Mouse (Mus musculus) embryonic facial prominence, embryonic 15.5 days (tissue): ENCODE results near the gene Oasl1. TPM values are rescaled to one million over a fixed set of nuclear protein-coding genes. Genes with fewer than 3 reads are reported as not detected.
"Not testable (repeated sequence)": the region's sequence is repeated elsewhere in the genome, so short reads cannot be mapped to it uniquely, and the experiment has no call there.

Experiments
- ATAC-seq: fragments of 200-750 bp; cut with Nextera tagmentation; 2 replicates; pipeline ENCODE4 v1.8.0; 2017; ENCODE audit warnings: low read depth, moderate TSS enrichment; ENCODE audit not compliant: insufficient number of reproducible peaks, low FRiP score, low TSS enrichment
- H3K27ac ChIP-seq: fragments of 300-500 bp; sonication (generic); replicated peaks from 2 replicates; pipeline ENCODE4 v1.5.1; 2015; ENCODE audit warnings: mild to moderate bottlenecking, inconsistent platforms
- H3K27me3 ChIP-seq: fragments of 300-500 bp; sonication (generic); 2 replicates; pipeline ENCODE4 v1.6.1; 2015; ENCODE audit warnings: inconsistent platforms
- H3K36me3 ChIP-seq: fragments of 300-500 bp; sonication (generic); 2 replicates; pipeline ENCODE4 v1.6.1; 2015; ENCODE audit warnings: mild to moderate bottlenecking, inconsistent platforms
- H3K4me1 ChIP-seq: fragments of 300-500 bp; sonication (generic); 2 replicates; pipeline ENCODE4 v1.6.1; 2015; ENCODE audit warnings: inconsistent platforms
- H3K4me2 ChIP-seq: fragments of 300-500 bp; sonication (generic); replicated peaks from 2 replicates; pipeline ENCODE4 v1.6.1; 2015; ENCODE audit warnings: mild to moderate bottlenecking, inconsistent platforms
- H3K4me3 ChIP-seq: fragments of 300-500 bp; sonication (generic); replicated peaks from 2 replicates; pipeline ENCODE4 v1.5.1; 2015; ENCODE audit warnings: mild to moderate bottlenecking, inconsistent platforms
- H3K9ac ChIP-seq: fragments of 300-500 bp; sonication (generic); 2 replicates; pipeline ENCODE4 v1.6.1; 2015; ENCODE audit warnings: inconsistent platforms
- H3K9me3 ChIP-seq: fragments of 300-500 bp; sonication (generic); replicated peaks from 2 replicates; pipeline ENCODE4 v1.6.1; 2016; ENCODE audit warnings: inconsistent platforms
- WGBS: fragments of 180-500 bp; shearing (Covaris S2); methylation state at CpG from one replicate; pipeline ENCODE4 v1.1.7; 2015; 5-methylcytosine and 5-hydroxymethylcytosine counted together
- polyA plus RNA-seq: library from polyadenylated mRNA; unstranded; fragments of >200 nt; fragmentation: Nextera tagmentation; extraction: Ambion mirVana; gene quantifications from 2 replicates; pipeline ENCODE4 v1.2.1, GENCODE M21; 2015

The Oasl1 gene
- polyA plus RNA-seq, 1 experiment from 2014 or later: 0.89 TPM

DNA sequence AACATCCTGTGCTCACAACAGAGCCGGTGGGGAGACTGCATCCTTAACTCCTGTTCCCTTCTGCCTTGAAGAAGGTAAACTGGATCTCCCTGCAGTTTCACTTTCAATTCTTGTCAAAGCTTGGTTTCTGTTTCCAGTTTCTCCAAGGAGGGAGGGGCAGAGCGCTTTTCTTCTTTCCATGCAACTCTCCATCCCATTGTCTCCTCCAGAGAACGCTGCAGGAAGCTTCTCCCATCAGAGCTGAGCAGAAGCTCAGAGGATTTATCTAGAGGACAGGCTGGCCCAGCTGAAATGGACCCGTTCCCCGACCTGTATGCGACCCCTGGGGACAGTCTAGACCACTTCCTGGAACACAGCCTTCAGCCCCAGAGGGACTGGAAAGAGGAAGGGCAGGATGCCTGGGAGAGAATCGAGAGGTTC is 25.7 kb upstream of the Oasl1 start:
- H3K4me2 ChIP-seq: peak overlapping the region; percentile 39
- no peak for ATAC-seq
- no peak overlapping the region for H3K27ac ChIP-seq
- H3K4me1 ChIP-seq: peaks cover 10% of the 10 kb centered on the region
- H3K4me3 ChIP-seq: peak overlapping the region; percentile 26
- H3K27me3 ChIP-seq: no peaks in the 10 kb centered on the region
- H3K9ac ChIP-seq: 0 out of 2 replicates have a peak overlapping the region, but pooled peaks have one; percentile 3
- no peaks in the 10 kb centered on the region for H3K9me3 ChIP-seq
- no peaks in the 10 kb centered on the region for H3K36me3 ChIP-seq
- 6% methylated on average over 7 of the region's 7 CpGs for WGBS

GRCm38 (mm10) chr5:114898857-114899256 is 24.2 kb upstream of the Oasl1 start:
- H3K4me3 ChIP-seq: no peak overlapping the region
- no peak for ATAC-seq
- no peak overlapping the region for H3K4me2 ChIP-seq
- no peaks in the 10 kb centered on the region for H3K27me3 ChIP-seq
- H3K27ac ChIP-seq: no peak overlapping the region
- no peak overlapping the region for H3K9ac ChIP-seq
- H3K9me3 ChIP-seq: no peaks in the 10 kb centered on the region
- 63% methylated on average over 7 of the region's 7 CpGs for WGBS
- no peaks in the 10 kb centered on the region for H3K36me3 ChIP-seq
- H3K4me1 ChIP-seq: peaks cover 10% of the 10 kb centered on the region

GRCm38 (mm10) chr5:114902413-114902812 is 20.6 kb upstream of the Oasl1 start:
- H3K4me1 ChIP-seq: peaks cover 3% of the 10 kb centered on the region; the same call in 1 of the 2 replicates
- H3K4me3 ChIP-seq: no peak overlapping the region
- no peak for ATAC-seq
- WGBS: 35% methylated on average over 1 of the region's 1 CpGs
- no peak overlapping the region for H3K27ac ChIP-seq
- no peak overlapping the region for H3K9ac ChIP-seq
- no peaks in the 10 kb centered on the region for H3K36me3 ChIP-seq
- H3K9me3 ChIP-seq: no peaks in the 10 kb centered on the region
- no peaks in the 10 kb centered on the region for H3K27me3 ChIP-seq
- no peak overlapping the region for H3K4me2 ChIP-seq

- no peaks in the 10 kb centered on the region for H3K9me3 ChIP-seq
- no peak overlapping the region for H3K9ac ChIP-seq
- H3K4me3 ChIP-seq: no peak overlapping the region
- no peak overlapping the region for H3K27ac ChIP-seq
- H3K27me3 ChIP-seq: no peaks in the 10 kb centered on the region
- 45% methylated on average over 13 of the region's 13 CpGs for WGBS
- H3K4me1 ChIP-seq: no peaks in the 10 kb centered on the region
- H3K4me2 ChIP-seq: no peak overlapping the region
- no peak for ATAC-seq
- H3K36me3 ChIP-seq: no peaks in the 10 kb centered on the region
These were observed 14.3 kb upstream of the Oasl1 start for GRCm38 (mm10) chr5:114908598-114909305.

DNA sequence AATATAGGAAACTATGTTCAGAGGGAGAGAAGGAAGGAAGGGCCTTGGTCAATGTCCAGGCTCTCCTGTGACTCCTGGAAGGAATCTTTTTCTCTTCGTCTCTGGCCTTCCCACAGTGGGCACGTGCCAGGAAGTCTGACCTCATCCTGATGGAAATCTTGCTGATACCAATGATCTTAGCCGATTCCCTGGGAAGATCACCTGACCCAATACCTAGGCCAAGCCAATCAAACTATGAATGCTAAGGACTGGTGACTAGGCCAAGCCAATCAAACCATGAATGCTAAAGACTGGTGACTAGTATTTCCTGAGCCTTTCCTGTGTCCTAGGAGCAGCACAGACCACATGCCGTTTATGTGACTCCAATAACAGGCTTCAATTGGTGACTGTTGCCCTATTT is 9.4 kb upstream of the Oasl1 start:
- no peak overlapping the region for H3K4me3 ChIP-seq
- H3K36me3 ChIP-seq: no peaks in the 10 kb centered on the region
- H3K4me2 ChIP-seq: no peak overlapping the region
- H3K9me3 ChIP-seq: no peaks in the 10 kb centered on the region
- no peak for ATAC-seq
- no peaks in the 10 kb centered on the region for H3K4me1 ChIP-seq
- no peak overlapping the region for H3K27ac ChIP-seq
- H3K27me3 ChIP-seq: no peaks in the 10 kb centered on the region
- H3K9ac ChIP-seq: no peak overlapping the region
- 61% methylated on average over 4 of the region's 4 CpGs for WGBS

- Histone ChIP-seq H3K4me1 (no peaks in the 10 kb centered on the region), H3K27me3 (no peaks in the 10 kb centered on the region), H3K27ac (no peak overlapping the region), H3K4me3 (no peak overlapping the region), H3K4me2 (no peak overlapping the region), H3K9me3 (no peaks in the 10 kb centered on the region), H3K9ac (no peak overlapping the region), H3K36me3 (no peaks in the 10 kb centered on the region)
- 67% methylated on average over 8 of the region's 8 CpGs for WGBS
- ATAC-seq: no peak
These were observed 8.2 kb upstream of the Oasl1 start for GRCm38 (mm10) chr5:114914855-114915254.

- WGBS: 71% methylated on average over 5 of the region's 5 CpGs
- H3K4me2 ChIP-seq: no peak overlapping the region
- no peaks in the 10 kb centered on the region for H3K27me3 ChIP-seq
- no peaks in the 10 kb centered on the region for H3K4me1 ChIP-seq
- no peak overlapping the region for H3K4me3 ChIP-seq
- H3K9ac ChIP-seq: no peak overlapping the region
- no peaks in the 10 kb centered on the region for H3K36me3 ChIP-seq
- no peaks in the 10 kb centered on the region for H3K9me3 ChIP-seq
- no peak overlapping the region for H3K27ac ChIP-seq
- ATAC-seq: no peak
These were observed 7.2 kb upstream of the Oasl1 start for GRCm38 (mm10) chr5:114915854-114916253.

DNA sequence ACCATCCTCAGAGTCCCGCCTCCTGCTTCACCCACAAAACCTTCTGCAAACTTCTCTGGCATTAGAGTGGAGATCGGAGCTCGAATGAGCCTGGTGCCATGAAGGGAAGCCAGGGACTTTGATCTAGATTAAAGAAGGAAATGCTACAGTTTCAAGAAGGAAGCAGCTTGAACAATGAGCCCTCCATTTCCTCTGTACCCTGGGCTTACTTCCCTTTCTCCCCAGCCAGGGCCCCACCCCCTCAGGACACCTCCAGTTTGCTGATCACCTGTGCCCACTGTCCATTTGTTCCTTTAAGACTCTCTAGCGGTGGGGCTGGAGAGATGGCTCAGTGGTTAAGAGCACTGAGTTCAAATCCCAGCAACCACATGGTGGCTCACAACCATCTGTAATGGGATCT is 6.3 kb upstream of the Oasl1 start:
- Histone ChIP-seq H3K9me3 (no peaks in the 10 kb centered on the region), H3K27me3 (no peaks in the 10 kb centered on the region), H3K36me3 (no peaks in the 10 kb centered on the region), H3K9ac (no peak overlapping the region), H3K27ac (no peak overlapping the region), H3K4me2 (no peak overlapping the region), H3K4me1 (no peaks in the 10 kb centered on the region), H3K4me3 (no peak overlapping the region)
- ATAC-seq: no peak
- WGBS: 76% methylated on average over 4 of the region's 4 CpGs

DNA sequence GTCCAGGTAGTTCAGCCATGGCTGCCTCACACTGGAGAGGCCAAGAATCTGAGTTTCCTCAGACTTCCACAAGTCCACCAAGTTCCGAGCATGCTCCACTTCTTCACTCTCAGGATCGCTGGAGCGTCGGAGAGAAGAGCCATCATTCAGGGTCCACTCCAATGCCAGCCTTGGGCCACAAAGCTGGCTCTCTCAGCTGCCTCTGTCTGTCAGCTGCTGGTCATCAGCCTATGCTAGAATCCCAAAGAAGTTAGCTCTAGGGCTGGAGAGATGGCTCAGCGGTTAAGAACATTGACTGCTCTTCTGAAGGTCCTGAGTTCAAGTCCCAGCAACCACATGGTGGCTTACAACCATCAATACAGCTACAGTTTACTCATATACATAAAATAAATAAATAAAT is 5.7 kb upstream of the Oasl1 start:
- not testable (repeated sequence) for H3K4me3 ChIP-seq, ATAC-seq, H3K4me2 ChIP-seq, H3K27ac ChIP-seq, H3K36me3 ChIP-seq, H3K4me1 ChIP-seq, H3K27me3 ChIP-seq, H3K9me3 ChIP-seq, H3K9ac ChIP-seq
- WGBS: 88% methylated on average over 5 of the region's 5 CpGs

DNA sequence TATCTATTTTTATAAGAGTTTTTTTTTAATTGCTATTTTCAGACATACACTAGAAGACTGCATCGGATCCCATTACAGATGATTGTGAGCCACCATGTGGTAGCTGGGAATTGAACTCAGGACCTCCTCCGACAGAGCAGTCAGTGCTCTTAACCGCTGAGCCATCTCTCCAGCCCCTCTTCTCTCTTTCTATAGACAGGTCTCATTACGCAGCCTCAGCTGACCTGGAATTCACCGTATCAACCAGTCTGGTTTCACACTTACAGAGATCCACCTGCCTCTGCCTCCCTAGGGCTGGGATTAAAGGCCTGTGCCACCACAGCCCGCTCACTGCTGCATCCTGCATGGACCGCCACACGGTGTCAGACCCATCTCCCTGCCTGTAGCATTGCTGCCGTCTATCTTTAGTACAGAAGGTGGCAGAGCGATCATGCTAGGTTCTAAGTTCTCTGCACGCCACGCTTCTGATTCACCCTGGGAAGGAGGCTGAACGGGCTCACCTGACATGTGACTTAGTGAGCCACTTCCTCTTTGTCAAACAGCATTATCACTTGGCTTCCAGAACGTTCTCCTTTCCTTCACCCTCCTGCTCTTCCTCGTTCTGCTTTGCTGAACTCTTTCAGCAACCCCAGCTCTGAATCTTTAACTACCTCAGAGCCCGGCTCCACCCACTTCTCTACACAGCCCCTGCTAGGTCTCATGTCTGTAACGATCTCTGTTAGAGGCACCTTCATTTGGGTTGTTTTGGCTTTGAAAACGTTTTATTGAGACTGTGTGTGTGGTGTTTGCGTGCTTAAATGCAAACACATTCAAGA is 1.3 kb upstream of the Oasl1 start:
- Histone ChIP-seq H3K4me3 (no peak overlapping the region), H3K9ac (no peak overlapping the region), H3K4me2 (no peak overlapping the region), H3K36me3 (no peaks in the 10 kb centered on the region), H3K27me3 (no peaks in the 10 kb centered on the region), H3K27ac (no peak overlapping the region), H3K9me3 (no peaks in the 10 kb centered on the region), H3K4me1 (peaks cover 3% of the 10 kb centered on the region; the same call in 1 of the 2 replicates)
- 70% methylated on average over 19 of the region's 19 CpGs for WGBS
- ATAC-seq: no peak

DNA sequence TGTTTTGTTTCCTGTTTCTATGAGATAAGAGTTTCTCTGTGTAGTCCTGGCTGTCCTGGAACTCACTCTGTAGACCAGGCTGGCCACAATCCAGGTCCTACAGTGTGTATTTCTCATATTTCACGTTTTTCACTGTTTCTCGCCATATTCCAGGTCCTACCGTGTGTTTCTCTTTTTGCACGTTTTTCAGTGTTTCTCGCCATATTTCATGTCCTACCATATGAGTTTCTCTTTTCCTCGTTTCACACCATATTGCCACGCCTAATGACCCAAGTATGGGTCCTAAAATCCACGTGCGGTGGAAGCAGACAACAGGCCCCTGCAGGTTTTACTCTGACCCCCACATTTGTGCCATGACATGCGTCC is 691 bp upstream of the Oasl1 start:
- H3K27ac ChIP-seq: no peak overlapping the region
- no peaks in the 10 kb centered on the region for H3K27me3 ChIP-seq
- ATAC-seq: no peak; the same call in 1 of the 2 replicates
- WGBS: 56% methylated on average over 10 of the region's 10 CpGs
- H3K4me1 ChIP-seq: peaks cover 3% of the 10 kb centered on the region; the same call in 1 of the 2 replicates
- no peak overlapping the region for H3K9ac ChIP-seq
- no peaks in the 10 kb centered on the region for H3K36me3 ChIP-seq
- H3K4me3 ChIP-seq: no peak overlapping the region
- H3K4me2 ChIP-seq: no peak overlapping the region
- H3K9me3 ChIP-seq: no peaks in the 10 kb centered on the region
